Mouse (Mus musculus): ENCODE data around the gene Tex16. TPM values are rescaled to one million over a fixed set of nuclear protein-coding genes. Genes with fewer than 3 reads are reported as not detected.

Gene Tex16
- polyA plus RNA-seq (2015; fragmentation: Nextera tagmentation; extraction: Ambion mirVana) = 0.89 and 1.7 TPM in 2 replicates

DNA sequence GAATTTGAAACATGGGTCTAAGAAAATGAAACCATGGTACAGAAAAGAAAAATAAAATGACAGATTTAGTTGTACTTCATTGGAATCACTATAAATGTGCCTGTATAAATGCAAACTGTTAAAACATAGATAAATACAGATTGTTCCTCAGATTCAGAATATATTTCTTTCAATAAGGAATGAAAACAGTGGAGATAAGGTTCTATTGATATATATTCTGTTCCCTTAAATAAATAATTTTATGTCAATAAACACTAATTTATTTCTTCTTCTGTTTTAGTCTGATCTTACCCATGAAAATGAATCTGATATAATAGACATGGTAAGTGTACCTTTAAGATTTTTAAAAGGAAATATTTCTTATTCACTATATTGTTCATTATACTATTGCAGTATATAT is at the start of gene Tex16:
TSS of gene Tex16 (plus strand) at position 301 of the 400 bp plus-strand sequence.
- Histone ChIP-seq H3K4me3 (no peak within 1 kb of the TSS), H3K4me2 (no peak within 1 kb of the TSS), H3K4me1 (no peaks in the 10 kb centered on the region), H3K9me3 (replicated peaks) (no peaks in the 10 kb centered on the region), H3K36me3 (ENCODE audit: poor library complexity, severe bottlenecking) (no peaks in the 10 kb centered on the region), H3K27me3 (no peaks in the 10 kb centered on the region), H3K9ac (no peak within 1 kb of the TSS), H3K27ac (no peak within 1 kb of the TSS)
- no peak for ATAC-seq

DNA sequence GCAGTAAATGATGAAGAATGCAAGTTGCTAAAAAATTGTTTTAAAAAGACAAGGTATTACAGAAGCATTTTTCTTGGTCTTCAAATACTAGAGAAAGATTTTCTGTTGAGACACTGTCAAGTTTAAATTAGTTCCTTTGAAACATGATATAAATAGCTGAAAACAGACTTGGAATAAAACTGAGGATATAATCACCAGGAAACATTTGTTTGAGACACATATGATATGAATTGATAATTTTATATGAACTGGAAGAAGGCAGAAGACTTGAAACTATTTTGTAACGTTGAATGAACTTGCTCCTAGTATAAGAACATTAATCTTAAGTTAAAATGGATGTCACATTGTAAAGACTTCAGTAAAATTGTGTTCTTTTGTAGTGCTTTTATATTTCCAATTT is 11.1 kb upstream of the Tex16 start:
- H3K27ac ChIP-seq = no peak overlapping the region

More for the DNA sequence above, 11.1 kb upstream of the Tex16 start:
- 39% methylated on average over 1 of the region's 1 CpGs for WGBS
- Histone ChIP-seq H3K4me1 (no peaks in the 10 kb centered on the region), H3K4me2 (no peak overlapping the region), H3K9ac (no peak overlapping the region), H3K36me3 (ENCODE audit: poor library complexity, severe bottlenecking) (no peaks in the 10 kb centered on the region), H3K27me3 (no peaks in the 10 kb centered on the region), H3K9me3 (replicated peaks) (no peaks in the 10 kb centered on the region), H3K4me3 (no peak overlapping the region)
- ATAC-seq = no peak

Other genes with a start within 250 kb of the Tex16 start
- 0.64 and 0.84 TPM in 2 replicates for gene Gm45194, start 119.6 kb upstream of the Tex16 start, polyA plus RNA-seq (2015; fragmentation: Nextera tagmentation; extraction: Ambion mirVana)
- 0.18 TPM in 1 of 2 replicates, not detected in the other for gene 4933403O08Rik, start 228.0 kb downstream of the Tex16 start, polyA plus RNA-seq (2015; fragmentation: Nextera tagmentation; extraction: Ambion mirVana)